Mouse (Mus musculus): ENCODE results near the gene Reep3.
"Not testable (repeated sequence)": the region's sequence is repeated elsewhere in the genome, so short reads cannot be mapped to it uniquely, and the experiment has no call there.

Reep3 gene

DNA sequence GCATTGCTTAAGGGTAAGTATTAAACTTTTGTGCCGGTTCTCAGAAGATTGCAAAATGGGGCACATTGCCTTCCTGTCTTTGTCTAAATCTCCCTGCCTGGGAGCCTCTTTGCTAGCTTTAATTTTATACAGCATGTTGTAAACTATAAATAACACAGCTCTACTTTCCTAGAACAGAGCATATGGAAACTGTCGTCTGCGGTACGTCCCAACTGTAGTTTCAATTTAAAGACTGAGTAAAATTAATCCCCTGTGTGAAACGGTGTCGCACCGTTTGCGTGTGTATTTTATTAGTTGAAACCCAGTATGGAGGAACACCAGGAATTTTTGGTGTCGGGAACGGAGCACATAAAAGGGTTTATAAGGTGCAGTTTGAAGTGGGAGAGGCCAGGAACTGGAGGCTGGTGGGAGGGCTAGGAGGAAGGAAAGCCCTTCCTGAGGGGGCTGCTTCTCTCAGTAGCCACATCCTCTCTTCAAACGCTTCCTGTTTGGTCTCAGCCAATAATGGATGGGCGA is 92.2 kb downstream of the Reep3 start:
- peak; percentile 36 for DNase-seq

DNA sequence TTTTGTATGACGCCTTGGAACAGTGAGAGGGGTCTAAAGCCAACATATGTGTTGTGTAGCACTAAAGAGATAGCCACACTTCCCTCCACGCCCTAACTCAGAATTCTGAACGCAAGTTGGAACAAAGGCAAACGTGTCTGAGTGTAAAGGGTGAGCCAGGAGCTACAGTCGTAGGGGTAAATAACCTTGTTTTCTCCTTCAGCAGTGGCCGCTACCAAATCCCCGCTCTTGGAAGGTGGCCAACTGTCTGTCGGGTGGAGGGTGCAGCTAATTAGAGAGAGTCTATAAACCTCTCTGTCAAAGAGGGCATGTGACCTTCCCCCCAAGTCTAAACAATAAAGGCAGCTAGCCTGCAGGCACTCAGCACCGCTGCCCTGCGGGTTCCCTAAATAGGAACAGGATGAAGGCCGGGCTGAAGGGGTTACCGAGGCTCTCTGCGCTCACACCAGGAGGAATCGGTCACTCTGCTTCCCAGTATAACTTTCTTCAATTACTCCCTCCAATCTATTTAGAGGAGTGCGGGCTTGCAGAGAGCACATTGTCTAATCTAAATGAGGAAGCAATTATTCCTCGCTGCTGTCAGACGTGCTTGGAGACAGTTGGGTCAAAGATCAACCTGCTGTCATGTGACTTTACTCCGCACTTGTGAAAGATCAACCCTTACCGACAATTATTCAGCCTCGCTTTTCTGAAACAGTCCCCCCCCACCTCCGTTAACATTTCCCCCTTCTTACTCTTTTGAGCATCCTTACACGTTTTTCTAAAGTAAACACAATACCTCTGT is 92.8 kb downstream of the Reep3 start:
- DNase-seq: peak; percentile 72

DNA sequence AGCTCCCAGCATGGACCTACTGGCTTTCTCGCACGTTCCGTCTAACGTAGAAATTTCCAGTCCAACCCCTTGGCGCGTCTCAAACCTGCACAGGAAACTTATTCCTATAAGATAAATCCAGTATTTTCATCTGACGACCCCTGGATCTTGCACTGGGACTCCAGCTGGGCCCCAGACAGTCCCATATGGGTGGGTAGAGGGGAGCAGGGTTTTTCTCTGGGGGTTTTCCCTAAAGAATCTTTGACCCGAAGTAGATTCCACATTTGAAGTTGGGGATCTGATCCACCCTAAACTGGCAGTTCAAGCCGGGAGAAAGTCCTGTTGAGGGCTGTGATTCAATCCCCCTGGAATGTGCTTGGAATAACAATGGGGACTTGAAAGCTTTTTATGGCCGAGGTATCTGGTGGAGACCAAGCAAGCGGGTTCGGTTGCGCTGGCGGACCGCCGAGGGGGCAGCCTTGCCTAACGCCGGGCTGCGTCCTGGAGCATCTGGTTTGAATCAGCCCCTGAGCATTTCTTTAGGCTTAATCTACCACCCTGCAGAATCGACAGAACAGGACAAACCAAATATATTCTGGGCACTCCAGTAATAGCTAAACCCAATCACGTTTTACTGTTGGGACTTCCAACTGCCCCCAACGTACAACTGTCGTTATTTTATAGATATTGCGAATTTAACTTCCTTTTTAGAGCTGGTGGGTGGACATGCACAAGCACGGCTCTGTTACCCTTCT is 93.6 kb downstream of the Reep3 start:
- DNase-seq: peak; percentile 59

DNA sequence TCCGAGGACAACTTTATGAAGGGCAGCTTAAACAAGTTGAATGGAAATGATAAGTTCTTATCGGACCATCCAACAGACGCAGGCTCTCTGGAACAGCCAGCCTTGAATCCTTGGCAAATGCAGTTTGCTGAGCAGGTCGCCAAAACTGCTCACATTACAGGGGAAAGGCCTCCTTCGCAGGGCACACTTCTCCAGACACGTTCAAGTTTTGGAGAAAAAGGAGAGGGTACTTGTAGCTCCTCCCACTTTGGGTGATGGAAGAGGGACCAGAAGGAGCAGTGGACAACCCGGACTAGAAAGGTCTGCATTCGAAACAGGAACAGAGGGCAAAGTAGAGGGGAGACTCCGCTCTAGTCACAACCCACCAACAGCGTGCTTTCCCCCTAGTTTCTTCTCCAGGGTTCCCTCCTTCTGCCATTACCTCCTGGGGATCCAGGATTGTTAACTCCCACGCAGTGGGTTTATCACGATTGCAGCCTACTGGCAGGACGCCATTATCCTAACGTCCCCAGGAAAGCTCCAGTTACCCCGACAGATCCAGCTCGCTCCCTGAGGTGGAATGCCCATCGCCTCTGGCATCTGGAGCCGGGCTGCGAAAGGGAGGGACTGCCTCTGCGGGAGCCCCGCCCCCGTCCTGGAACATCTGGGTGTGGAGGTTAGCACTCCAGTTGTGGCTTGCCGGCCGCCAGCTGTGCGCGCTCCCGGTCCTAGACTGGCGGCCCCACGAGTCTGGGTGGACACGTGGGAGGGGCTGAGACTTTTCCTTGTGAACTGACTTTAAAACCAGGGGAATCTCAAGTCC is 94.3 kb downstream of the Reep3 start:
- peak; percentile 87 for DNase-seq

DNA sequence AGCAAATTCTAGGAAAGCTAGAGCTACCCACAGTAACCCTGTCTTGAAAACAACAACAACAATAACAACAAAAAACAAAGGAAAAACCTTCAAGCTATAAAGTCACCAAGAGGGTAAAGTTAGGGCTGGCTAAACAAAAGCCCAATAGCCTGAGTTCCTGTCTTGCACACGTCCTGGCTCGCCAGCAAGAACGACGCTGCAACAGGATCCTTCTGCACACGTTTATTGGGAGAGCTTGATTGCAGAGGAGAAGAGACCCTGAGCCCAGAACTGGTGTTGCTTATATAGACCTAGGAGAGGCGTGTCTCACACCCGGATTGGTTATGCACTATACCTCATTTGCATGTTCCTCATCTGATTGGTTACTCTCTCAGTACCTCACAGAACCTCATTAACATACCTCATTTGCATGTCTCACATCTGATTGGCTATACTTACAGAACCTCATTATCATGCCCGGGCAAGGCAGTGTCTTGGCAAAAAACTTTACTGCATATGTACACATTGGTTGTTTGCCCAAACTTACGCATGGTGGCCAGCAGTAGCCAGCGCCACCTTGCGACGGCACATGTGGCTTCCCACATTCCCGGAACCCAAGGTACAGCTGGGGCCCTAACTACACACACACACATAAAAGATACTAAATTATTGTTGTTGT is 95.7 kb downstream of the Reep3 start:
- not testable (repeated sequence) for DNase-seq

DNA sequence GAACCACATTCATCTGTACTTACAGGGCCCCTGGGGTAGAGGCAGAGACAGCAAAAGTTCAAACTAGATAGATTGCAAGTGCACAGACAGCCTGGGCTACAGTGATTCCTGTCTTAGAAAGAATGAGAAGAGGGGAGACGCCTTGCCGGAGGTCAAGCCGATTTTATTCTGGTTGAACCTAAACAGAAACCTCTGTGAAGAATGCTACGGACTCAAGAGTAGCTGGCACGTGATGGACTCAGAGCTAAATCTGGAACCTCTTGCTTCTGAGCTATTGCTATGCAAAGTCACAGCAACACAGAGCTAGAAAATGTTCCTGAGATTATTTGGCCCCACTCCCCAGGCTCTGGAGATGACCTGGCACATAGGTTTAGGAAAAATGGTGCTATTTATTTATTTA is 96.6 kb downstream of the Reep3 start:
- DNase-seq: no peak

DNA sequence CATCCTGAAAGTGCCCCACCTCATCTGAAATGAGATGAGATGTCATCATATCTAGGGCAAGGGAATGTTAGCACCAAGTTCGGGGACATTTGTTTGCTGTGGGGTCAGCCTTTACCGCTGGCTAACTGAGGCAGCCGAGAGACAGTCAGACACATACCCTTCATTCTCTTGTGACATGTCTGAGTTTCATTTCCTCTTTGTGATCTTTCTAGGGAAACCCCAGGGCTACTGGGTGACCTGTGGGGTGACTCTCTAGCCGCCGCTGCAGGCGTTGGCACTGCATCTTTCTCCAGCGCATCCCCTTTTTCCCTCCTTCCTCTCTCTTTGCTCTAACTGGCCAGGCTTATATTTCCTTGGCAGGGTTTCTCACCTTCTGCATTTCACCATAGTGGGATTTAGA is 98.0 kb downstream of the Reep3 start:
- peak; percentile 26 for DNase-seq

DNA sequence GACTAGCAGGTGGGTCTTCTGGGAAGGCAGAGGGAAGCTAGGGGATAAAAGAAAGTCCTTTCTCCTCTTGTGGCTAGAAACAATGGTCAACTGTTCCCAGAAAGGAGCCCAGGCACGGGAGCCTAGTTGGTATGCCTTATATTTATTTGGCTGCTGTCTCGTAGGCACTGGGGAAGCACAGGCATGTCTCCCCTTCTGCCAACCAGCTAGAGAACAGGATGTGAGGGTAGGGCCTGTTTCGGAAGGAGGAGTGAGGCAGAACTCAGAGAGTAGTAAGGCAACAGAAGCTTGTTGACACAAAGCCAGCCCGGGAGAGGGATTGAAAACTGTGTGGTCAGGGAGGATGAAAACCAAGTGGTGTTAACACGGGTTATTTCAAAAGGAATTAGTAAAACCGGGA is 101.6 kb downstream of the Reep3 start:
- no peak for DNase-seq

DNA sequence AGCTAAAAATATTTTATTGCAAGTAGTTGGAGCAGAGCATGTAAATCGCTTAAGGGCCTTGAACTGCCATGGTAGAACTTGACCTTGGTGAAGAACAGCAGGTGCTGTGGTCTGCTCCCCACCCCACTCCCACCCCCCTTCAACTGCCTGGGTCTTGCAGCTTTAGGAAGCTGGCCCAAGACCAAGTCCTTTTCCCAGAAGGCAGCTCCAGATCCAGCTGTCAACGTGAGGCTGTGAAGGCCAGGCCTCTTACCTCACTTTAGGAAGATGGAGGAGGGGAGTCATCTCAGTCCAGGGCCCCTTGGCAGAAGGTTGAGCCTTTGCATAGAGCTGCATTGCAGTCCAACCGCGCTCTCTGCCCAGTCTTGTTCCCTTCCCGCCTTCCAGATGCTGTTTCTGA is 102.3 kb downstream of the Reep3 start:
- no peak for DNase-seq

DNA sequence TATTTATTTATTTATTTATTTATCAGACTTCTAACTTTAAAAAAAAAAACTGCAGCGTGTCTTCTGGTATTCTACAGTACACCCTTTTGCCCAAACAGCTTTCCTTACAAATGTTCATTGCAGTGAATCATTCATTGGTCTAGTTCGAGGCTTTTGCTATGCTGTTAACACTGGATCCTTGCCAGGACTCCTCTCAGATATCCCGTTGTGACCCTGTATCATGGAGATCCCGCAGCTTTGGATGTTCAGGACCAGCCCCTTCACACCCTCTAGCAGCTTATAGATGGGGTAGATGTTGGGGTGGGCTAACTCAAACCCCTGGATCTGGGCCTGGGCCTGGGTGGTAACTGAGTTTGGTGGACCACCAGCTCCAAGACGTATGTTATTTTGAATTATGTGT is 104.2 kb downstream of the Reep3 start:
- no peak for DNase-seq

DNA sequence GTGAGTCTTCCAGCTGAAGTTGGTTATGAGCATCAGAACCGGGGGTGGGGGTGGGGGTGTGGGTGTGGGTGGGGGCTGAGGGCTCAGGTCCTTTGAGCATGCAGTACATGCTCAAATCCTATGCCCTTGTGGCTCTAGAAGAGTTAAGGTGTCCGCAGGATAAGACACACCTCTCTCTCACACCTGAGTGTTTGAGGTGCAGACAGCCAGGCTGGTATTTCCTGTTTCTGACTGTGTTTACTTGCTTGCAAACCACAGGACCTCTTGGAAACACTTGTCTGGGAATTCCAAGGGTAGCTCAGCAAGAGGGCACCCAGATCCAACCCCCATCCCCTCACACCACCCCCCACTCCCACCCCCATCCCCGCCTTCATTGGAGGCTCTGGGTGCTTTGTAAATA is 106.2 kb downstream of the Reep3 start:
- peak; percentile 56 for DNase-seq

DNA sequence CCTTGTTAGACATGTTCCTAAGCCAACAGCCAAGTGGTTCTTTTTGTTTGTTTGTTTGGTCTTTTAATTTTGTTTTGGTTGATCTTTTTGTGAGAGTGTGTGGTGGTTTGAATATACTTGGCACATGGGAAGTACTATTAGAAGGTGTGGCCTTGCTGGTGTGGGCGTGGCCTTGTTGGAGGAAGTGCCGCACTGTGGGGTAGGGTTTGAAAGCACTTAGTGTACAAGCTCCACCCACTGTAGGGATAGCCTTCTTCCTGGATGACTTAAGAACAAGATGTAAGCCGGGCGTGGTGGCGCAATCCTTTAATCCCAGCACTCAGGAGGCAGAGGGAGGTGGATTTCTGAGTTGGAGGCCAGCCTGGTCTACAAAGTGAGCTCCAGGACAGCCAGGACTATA is 113.7 kb downstream of the Reep3 start:
- no peak for DNase-seq

DNA sequence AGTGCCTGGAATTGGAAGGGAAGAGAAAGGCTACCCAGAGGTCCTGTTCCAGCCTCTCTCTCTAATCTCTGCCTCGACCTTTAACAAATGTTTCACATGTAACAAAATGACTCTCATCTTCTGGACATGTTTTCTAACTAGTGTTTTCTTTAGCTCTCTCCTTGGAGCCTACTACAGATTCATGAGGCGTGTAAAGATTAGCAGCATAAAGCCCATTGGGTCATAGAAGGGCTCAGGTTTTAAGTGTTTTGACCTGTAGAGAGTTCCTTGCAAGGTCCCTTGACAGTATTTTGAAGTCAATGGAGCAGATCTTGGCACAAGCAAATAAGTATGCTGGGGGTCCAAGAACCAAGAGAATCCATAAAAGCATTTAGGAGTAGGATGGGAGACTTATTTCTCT is 118.5 kb downstream of the Reep3 start:
- DNase-seq: no peak

DNA sequence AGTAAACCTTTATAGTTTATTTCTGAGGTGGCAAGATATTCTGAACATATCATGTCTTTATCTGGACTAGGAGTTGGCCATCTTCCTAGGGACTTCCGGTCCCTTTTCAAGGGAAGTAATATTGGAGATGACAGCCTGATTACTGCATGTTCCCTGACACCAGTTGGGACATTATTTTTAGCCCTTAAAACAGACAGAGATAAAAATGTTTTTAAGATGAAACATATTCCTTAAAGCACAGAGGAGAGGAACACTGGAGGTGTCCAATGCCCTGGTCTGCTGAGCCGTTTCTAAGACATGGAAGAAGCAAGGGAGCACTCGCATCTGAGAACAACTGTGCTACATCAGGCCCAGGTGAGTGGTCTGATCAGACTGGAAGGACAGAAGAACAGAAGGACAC is 119.7 kb downstream of the Reep3 start:
- DNase-seq: no peak

DNA sequence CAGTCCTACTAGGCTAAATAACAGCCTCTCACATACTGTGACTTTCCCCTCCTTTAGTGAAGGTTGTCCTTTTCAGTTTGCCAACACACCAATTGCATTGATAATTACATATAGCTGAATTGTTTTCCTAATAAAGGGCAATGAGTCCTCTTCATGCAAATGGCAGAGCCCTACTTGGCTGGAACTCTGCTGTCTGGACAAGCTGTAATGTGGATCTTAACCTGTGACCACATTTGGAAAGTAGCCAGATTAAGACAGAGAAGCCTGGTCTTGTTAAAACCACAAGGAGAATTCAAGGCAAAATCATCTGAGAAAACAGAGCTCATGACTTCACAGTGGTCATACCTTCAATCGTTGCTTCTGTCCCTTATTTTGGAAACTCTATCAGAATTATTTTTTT is 121.3 kb downstream of the Reep3 start:
- peak; percentile 26 for DNase-seq

DNA sequence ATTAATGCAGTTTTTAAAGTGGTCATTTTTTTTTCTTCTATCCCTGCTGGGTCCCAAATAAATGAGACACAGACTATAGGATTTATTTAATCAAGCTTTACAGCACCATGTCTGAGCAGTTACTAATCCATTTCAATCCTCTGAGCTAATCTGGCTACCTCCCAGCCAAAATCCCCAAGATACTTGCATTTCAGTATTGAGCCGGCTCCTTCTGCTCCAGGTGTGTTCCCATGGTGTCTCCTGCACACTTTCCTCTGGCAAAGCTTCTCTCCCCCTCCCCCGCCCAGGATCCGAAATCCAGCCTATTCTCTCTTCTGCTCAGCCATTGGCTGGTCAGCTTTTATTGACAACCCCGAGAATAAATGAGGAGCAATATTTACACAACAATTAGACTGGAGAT is 122.3 kb downstream of the Reep3 start:
- no peak for DNase-seq

DNA sequence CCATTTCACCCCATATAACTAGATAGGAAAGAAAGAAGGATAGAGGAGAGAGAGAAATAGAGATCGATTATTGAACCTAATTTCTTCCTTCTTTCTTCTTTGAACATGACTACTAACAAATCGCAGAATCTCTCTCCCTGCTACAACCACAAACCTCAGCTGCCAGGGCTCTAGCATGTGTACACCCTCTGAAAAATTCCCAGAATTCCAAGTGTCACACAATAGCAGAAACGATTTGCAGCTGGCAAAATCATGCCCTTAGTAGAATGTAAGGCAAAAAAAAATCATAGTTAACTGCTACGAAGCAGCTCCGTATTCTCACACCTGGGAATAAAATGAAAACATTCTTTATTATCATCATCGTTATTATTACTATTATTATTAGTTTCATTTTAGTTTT is 122.9 kb downstream of the Reep3 start:
- DNase-seq: peak; percentile 14

DNA sequence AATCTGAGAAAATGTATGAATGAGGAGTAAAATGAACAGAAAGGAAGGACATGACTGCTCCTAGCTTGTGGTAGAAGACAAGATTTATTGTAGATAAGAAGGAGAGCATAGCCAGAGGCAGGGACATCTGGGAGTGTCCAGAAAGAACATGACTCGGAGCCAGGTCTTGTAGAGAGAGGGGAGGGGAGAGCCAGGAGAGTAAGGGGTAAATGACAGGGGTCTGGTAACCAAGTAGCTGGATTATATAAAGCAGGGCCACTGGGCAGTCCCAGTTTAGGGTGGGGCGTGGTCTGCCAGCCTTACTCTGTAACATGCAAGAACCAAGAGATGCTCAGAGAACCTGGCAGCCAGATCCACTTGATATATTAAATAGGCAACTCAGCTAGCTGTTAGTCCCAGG is 123.5 kb downstream of the Reep3 start:
- no peak for DNase-seq

DNA sequence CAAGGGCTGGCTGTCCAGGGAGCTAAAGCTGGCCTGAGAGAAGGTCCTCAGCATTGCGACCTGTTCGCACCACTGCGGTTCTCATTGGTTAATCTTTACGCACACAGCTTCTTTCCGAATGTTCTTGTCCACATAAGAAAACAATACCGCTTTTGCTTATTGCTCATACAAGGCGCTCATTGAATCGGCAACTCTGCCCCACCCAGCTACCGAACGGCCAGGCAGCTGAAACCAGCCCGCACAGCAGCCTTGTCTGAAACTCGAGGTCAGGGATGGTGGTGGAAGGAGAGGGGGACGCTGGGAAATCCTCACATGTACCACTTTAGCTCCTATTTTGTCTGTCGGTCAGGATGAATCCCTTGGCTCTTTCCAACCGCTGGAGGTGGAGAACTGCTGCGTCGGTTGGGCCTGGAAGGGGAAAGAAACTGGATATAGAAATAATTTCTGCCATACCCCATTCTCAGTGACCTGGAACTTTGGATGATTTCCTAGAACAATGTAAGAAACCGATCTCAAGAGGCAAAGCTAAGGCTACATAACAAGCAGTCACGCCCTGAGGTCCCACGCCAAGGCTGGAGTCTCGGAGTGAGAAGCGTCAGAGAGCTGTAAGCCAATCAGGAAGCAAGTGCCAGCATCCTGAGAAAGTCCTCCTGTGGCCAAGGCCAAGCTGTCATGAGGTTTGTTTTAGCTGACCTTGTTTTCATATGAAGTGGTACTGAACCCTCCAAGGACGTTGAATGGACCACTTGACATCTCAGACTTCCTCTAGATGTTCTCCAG is 126.2 kb downstream of the Reep3 start:
- DNase-seq: no peak

DNA sequence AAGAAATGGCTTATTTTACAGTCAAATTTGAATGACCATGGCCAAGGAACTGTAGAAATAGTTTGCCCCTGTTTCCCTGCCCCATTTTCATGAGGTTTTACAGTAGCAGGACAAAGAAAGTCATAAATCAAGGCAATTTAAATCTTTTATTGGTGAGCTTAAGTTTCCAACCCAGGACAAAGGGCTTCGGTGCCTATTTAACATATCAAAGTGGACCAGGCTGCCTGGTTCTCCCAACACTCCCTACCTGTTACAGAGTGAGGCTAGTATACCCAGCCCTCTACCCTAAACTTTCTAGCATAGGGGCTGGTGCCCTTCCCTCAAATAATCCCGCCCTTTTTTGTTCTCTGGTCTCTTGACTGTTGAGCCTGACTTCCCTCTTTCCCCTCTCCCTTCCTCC is 127.2 kb downstream of the Reep3 start:
- no peak for DNase-seq

DNA sequence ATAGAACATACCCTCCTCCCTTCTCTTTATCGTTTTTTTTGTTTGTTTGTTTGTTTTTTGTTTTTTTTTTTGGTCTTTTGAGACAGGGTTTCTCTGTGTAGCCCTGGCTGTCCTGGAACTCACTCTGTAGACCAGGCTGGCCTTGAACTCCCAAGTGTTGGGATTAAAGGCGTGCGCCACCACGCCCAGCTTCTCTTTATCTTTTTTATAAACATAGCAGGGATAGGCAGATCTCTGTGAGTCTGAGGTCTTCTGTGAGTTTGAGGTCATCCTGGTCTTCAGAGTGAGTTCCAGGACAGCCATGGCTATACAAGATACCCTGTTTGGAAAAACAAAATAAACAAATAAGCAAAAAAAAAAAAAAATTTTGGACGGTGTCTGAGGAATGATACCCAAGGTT is 127.7 kb downstream of the Reep3 start:
- DNase-seq: no peak

DNA sequence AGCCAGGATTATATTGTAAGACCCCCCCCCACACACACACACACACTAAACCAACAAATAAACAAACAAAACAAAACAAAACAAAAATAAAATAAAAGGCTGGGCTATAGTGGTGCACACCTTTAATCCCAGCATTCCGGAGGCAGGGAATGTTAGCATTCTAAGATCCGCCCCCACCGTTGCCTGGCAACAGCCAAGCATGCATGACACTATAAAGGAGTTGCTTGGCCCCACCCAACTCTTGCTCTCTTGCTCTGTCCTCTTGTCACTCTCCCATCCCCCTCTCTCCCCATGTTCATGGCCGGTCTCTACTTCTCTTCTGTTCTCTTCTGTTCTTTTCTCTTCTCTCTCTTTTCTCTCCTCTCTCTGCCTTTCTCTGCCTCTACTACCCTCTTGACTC is 128.2 kb downstream of the Reep3 start:
- DNase-seq: peak; percentile 30
